Mouse (Mus musculus): ENCODE results near the gene Neil3.
"Not testable (repeated sequence)": the region's sequence is repeated elsewhere in the genome, so short reads cannot be mapped to it uniquely, and the experiment has no call there.

Gene Neil3

DNA sequence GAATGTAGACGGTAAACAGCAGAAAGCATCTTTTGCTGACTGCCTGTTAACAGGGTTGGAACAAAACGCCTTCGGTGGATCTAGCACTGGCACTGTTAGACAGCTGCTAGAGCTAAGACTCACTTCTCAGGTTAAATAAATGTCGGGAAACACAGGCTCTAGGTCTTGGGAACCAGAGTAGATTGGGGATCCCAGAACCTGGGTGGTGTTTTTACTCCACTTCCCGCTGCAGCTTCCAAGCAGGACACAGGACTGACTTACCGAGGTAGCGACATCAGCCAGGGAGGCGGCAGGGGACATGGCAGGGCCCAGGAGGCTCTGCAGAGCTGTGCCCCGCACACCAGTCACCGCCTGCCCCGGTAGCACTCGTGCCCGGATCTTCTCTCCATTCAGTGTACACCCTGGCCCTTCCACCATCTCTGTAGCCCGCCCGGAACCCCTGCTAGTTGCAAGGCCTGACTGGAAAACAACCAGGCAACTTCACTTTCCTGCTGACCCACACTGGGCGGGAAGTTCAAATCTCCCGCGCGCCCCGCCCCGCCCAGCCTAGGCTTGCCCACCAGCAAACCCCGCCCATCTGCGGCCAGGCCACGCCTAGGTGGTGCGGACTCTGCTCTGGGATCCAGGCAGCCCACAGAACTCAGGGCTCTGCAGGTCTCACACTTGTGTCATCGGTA lies at the start of gene Neil3:
Gene Neil3, minus strand, starts transcription at position 571 of the 677 bp plus-strand sequence.
- DNase-seq (ENCODE audit: low spot score) = peak; percentile 80

DNA sequence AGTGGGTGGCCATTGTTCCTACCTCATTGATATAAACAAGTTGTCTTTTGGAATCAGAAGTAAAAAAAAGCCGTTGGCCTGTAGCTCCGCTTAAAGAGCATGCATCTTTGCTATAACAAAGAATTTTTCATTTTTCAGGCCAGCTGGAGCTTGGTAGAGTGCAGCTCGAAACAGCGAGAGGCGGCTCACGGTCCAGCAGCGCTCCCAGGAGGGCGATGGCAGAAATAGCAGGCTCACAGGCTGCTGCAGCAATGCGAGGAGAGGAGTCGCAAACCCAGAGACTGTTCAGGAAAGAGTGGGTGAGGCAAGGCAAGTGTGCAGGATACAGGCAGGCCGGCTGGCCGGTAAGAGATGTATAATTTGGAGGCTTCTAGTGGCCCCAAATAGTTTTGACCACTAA lies 42.0 kb upstream of the Neil3 start:
- peak; percentile 7 for DNase-seq (ENCODE audit: low spot score)

DNA sequence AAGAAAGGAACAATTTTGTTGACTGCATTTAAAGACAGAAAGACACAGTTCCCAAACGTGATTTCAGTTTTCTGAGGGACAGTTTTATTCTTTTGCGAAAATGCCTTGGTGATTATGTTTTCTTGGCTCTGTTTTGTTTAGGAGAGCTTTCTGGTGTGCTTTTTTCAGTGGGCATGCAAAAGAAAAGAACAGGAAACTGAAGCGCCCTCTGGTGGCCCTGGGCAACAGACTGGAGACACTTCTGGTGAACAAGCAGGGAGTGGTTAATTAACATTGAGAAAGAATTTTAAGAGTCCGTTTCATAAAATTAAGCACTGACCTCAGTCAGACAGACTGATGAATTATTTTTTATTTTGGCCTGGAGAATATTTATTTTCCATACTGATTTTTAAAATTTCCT lies 25.1 kb upstream of the Neil3 start:
- peak; percentile 64 for DNase-seq (ENCODE audit: low spot score)

DNA sequence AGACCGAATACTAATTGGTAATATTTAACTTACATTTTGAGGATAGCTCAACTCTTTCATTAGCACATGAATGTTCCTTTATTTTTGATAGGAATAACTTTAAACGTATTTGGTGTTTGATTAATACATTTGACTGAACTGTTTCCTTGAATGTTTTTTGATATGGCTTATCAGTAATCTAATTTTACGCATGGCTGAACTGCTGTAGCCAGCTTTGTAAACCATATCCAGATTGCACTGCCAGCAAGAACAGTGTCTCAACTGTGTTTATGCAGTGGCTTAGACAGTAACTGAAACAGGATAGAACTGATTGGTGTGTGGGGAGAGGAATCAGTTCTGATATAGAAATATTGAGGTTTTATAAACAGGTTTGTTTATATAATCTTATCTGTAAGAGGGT lies 22.6 kb upstream of the Neil3 start:
- no peak for DNase-seq (ENCODE audit: low spot score)

DNA sequence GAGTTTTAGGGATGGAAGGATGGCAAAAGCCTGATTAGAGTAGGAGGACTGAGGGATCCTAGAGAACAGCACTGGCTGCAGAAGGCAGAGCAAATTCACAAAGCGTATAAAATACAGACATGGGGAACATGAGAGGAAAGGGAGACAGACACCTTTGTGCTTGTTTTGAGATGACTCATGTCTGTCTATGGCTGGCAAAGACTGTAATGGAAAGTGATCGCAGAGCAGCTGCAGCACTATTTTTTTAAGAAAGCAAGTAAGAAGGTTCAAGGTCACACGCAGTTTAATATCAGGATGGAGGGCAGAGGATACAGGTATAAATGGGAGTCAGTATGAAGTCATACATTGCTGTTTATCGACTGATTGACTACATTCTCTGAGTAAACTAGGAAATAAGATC lies 8.2 kb downstream of the Neil3 start:
- DNase-seq (ENCODE audit: low spot score) = no peak

DNA sequence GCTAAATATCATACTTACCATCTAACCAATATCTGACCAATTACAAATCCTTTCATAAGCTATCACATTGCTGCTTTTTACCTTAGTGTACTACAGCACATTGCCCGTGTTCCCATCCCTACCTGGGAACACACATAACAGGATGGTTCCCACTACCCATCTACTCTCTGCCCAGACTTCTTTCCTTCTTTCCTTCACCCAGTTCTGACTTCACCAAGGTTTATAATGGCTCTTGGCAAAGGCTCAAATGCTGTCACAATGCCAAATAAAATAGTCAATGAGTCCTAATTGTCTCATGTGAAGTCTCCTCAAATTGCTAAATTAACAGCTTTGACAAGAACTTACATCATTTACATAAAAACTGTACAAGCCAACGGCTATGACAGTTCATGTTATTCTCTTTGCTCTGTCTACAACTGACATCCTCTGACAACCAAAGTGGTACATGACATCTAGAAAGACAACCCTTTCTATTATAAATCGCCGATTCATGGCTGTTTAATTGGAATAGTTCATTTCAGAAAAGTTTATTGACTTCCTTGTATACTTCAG lies 9.9 kb downstream of the Neil3 start:
- no peak for DNase-seq (ENCODE audit: low spot score)

DNA sequence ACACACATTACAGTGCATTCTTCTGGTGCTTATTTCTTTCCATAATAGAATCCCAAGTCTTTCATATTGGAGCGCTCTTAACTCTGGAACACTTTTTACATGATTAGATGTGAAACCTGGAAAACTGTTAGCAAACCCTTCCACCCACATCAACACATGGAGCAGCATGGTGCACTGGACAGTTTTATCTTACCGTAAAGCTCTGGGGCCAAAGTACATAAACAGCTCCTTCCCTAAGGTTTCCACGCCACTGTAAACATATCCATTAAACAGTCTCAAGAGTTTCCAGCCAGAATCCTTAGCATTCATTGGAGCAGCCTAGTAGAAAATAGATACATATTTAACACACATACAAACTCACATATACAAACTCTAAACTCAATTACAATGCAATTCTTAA lies 15.4 kb downstream of the Neil3 start:
- DNase-seq (ENCODE audit: low spot score) = no peak

DNA sequence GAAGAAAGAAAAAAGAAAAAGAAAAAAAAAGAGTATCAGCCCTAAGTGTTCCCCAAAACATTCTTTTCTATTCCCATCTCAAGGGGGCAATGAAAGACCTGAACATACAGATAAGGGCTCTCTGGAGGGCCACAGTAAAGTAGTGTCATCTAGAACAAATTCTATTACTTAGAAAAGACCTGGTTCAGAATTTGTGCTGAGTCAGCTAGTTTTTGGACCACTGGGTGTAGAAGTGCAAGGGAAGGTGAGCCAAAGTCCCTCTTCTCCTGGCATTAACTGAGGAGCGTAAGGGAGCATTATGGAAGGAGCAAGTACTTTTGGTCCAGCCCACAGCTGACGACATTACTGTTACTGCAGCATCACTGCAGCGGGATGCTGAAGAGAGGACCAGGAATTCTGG lies 19.7 kb downstream of the Neil3 start:
- DNase-seq (ENCODE audit: low spot score) = no peak

DNA sequence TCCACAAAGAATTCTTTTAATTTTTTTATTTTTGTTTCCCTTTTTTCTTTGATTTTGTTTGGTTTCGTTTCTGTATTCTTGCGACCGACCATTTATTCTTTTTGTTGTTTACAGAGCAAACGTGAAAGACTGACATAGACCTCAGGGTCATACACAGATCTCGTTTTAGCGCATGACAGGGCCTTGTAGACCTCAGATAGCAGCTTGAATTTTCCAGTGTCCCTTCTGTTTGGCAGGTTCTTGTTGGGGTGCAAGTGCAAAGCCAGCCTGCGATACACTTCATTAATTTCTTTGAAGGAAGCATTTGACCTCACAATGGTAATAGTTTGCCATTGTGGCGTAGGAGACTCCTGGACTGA lies 24.6 kb downstream of the Neil3 start:
- no peak for DNase-seq (ENCODE audit: low spot score)

DNA sequence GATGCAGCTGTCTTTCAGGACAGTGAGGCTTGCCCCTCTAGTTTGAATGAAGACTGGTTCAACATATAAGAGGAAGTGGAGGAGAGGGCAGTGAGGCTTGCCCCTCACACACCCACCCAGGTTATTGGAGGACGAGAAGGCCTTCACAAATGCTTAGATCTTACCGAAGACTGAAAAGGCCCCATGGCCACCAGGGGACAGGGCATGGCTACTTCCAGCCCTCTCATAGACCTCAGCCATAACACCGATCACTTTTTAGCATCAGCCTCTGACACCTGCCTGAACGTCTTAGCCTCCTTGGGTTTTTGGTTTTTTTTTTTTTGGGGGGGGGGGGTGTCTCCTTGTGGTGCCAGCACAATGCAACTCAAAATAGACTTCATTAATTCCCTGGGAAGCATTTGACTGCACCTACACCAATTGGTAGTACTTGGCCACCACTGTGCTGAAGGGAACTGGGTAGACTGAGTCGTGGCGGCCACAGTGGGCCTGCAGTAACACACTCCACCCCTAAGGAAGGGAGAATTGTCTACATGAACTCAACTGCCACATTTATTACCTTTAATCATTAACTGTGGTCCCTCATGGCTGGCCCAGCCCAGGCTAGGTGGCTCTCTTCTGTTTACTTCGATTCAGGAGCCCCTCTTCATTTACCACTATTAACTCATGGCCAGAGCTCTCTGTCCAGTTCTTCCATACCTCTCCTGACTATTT lies 25.1 kb downstream of the Neil3 start:
- DNase-seq (ENCODE audit: low spot score) = no peak

DNA sequence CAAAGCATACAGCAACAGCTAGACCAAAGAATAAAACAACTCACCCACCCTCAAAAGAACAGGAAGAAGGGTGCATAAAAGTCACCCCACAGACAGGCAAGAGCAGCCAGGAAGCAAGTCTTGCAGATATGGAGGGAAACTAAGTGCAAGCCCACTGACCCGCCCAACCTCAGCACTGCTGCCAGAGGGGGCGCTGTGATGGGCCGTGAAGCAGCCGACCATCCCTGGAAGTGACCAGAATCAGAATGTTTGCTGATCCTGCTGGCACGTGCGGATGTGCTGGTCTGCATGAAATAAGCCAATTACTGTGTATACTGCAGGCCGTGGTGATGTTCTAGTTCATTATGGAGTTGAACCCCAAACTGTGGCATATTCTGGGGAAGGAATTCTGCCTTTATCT lies 26.6 kb downstream of the Neil3 start:
- DNase-seq (ENCODE audit: low spot score) = no peak

DNA sequence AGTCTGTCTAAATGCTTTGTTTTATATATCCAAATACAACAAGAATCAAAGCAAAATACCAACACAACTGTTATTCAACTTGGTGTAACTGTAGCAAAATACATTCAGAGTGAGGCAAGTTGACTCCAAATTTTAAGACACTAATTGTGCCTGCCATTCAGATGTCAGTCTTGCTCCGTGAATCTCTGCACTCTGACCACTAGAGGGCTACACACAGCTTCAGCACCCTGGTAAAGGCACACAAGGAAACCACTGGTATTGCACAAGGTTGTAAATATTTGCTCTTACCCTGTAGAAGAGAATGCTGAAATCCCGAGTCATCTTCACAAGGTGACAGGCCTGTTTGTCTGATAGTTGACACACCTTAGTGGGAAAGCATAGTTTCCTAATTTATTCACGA lies 31.8 kb downstream of the Neil3 start:
- no peak for DNase-seq (ENCODE audit: low spot score)

DNA sequence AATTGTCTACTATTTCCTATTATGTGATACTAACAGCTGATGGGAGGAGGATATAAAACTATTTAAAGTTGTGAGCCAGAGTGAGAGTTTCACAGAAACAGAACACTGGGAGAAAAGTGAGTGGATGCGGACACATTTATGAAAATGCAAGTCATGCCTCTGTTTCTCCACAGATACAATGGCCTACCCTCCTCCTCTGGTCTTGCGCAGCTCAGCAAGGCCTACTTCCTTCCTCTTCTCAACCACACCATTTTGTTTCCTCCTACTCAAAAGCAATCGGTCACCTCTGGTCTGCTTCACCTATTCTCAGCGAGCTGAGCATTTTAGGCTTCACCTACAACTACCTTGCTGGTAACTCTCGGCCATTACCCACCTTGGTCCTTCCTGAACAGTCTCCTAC lies 34.0 kb downstream of the Neil3 start:
- no peak for DNase-seq (ENCODE audit: low spot score)

DNA sequence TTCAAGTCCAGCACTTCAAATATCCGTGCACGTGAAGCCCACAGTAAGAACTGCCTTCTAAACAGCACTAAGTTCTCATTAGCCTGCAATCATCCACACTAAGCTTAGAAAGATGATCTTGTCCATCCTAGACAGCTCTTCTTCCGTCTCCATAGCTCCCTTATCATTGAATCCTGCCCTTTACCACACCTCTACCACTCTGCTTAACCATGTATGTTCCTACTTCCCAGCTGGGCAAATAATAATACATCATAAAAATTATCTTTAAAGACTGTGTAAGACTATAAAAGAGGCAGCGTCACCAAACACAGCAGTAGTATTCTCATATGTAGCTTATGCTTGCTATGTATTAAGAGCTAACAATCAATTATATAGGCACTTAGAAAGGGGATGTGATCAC lies 35.2 kb downstream of the Neil3 start:
- no peak for DNase-seq (ENCODE audit: low spot score)

DNA sequence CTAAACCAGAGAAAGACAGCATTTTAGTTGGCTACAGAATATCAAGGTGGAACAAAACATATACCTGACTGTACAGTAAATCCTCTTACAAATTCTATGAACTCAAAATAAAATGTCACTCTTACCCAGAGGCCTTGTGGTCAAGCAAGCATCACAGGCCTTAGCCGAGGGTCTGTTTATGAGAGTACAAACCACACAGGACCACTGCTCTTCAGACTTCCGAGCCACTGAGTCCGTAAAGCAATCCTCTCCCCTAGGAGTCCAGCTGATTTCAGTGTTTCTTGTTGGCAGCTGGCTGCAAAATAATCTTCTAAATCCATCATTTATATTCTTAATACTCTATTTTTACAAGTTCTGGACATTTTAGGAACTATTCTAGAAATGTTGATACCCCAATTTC lies 38.0 kb downstream of the Neil3 start:
- DNase-seq (ENCODE audit: low spot score) = no peak

DNA sequence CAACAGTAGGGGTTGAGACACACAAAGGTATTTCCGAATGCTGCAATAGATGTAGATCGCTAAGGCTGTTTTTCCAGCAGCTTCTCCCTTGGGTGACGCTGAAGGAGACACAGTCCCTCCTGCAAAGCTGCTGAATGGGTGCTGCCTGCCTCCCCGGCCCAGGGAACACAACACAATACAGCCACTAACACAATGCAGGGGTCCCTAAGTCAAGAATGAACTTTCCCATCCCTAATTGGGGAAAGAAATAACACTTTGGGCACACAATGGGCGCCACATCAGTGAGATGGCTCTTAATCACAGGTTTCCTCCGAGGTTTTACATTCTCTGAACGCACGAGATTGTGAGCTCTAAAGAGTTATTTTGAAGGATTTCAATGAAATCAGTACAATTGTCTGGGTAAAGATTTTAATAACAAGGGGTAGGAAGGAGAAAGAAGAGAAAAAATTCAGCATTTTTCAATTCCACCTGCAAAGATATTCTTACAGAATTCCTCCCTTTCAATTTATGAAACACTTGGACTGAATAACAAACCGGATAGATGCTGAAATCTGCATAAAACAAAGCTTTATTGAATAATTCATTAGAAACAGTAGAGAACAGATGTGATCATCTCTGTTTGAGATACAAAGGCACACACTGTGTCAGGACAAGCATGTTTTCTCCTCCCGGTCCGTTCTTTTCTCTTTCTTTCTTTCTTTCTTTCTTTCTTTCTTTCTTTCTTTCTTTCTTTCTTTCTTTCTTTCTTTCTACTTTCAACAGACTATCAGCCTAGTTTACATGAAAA lies 38.6 kb downstream of the Neil3 start:
- DNase-seq (ENCODE audit: low spot score) = no peak

DNA sequence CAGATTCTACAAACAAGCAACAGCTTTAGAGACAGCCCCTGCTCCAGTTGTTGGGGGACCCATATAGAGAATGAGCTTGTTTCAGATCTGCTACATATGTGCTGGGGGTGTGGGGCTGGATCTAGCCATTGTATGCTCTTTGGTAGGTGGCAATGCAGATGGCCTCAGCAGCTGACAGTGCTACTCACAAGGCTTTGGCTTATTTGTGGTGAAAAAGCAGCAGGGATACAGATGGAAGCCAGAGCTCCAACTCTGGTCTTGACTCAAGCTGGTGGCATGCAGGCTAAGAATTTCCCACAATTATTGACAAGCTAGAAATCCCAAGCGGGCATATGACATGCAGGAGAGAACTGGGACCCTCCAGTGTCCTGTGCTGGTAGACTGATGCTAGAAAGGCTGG lies 40.8 kb downstream of the Neil3 start:
- no peak for DNase-seq (ENCODE audit: low spot score)

DNA sequence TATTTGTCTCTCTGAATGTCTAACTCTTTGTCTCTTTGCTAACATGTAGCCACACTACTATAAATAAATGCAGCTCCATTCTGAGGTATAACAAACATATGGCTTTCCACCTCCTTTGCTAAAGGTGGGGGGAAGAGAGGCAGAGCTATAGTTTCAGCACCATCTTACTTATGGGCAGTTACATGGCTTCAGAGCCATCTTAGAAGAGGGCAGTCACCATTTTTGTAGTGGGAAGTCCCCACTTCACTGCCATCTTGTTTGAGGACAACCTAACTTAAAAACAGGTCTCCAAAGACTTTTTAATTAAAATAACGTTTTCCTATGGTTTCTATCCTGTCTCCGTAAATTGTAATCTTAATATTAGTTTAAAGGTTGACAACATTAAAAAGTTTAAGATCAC lies 47.1 kb downstream of the Neil3 start:
- no peak for DNase-seq (ENCODE audit: low spot score)

DNA sequence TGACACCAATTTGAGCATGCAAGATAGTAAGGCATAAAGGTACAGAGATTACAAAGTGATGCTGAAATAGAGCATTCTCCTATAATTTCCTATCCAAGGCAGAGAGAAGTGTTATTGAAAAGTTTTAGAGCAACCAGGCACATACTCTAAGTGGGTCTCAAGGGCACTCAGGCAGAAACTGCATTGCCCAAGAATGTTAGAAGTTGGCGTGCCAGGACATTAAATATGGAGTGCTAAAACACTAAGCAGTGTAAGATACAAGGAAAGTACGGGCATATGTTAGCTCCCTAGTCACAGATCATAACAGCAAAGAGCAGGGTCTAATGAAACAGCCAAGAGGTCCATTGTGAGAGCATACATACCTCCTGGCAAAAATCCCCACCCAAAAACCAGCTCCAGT lies 65.3 kb downstream of the Neil3 start:
- no peak for DNase-seq (ENCODE audit: low spot score)

DNA sequence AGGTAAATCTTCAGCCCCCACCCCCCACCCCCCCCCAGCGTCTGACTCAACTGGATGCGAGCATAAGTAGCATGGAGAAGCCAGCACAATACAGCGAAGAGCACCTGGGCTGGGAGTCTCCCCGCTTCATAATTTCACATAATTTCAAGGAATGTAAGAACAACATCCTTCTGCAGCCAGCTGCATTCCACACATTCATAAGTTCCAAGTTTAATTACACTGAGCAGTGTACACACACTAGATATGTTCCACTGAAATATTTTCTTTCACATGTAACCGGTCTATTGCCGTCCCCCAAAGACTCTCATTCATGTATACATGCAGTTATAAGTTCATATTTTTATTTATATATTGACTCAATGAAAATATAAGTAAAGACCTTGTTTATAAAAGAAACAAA lies 72.6 kb downstream of the Neil3 start:
- DNase-seq (ENCODE audit: low spot score) = no peak

DNA sequence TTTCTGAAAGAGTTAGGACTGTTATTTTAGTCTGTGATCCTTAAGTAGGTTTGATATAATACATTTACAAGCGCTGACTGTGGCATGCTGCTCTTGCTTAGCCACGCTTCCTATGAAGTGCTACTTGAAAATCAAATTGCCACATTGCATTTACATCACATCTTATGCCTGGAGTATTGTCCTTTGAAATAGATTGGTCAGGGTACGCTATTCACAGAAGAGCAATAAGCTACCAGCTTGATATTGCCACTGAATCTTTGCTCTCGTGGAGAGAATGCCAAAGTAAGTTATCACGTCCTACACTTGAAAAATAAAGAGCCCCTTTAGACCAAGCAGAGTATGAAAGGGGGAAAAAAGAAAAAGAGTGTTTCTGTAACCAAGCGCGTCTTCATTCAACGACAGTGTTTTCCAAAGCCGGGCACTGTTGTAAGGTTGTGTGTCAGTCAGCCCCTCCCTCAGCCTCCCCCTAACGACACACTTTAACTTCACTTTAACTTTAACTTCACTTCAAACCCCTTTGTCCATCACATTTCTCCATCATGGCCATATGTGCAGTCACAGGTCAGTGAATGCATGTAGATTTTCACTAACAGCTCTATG lies 76.3 kb downstream of the Neil3 start:
- DNase-seq (ENCODE audit: low spot score) = no peak

DNA sequence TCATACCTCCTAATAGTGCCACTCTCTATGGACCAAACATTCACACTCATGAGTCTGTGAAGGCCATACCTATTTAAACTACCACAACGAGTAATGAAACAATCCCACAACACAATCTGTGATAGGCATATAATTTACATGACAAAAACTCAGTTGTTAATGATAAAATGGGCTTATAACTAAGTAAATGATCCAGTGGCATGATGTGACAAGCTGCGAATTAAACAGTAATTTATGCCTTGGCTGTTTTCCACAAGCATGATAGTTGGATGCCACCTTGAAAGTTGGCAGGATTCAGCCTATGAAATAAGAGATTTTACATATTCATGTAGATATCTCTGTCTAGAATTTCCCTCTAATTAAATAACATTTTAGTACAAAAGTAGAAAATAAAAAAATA lies 99.3 kb downstream of the Neil3 start:
- no peak for DNase-seq (ENCODE audit: low spot score)

DNA sequence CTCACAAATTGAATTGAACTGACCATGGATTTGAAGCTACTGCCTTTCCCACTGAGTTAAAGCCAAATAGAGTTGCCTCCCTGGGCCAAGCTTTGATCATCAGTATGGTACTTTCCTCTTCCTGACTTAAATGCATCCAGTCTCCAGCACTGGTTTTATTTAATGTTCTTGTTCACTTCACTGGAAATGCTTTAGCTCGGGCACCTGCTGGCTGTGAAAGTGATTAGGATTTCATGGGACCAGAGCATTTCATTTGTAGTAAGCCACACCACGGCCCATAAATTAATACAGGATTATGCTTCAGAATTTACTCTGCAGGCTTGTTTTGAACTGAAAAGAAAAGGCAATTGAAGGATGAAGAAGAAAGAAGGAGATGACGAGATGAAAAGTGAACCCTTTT lies 100.8 kb downstream of the Neil3 start:
- not testable (repeated sequence) for DNase-seq (ENCODE audit: low spot score)

All from urinary bladder, postnatal 25 days (tissue).